Mouse (Mus musculus): Measurements from ENCODE around the gene Ankrd13b. TPM values are rescaled to one million over a fixed set of nuclear protein-coding genes. Genes with fewer than 3 reads are reported as not detected.
A peak's percentile ranks its signal among the peaks of the same experiment; 100 is the strongest.

Ankrd13b gene
- polyA plus RNA-seq, 1 experiment from 2014 or later, result 8.5 TPM

GRCm38 (mm10) chr11:77464684-77465083 is 24.8 kb downstream of the Ankrd13b start:
- Histone ChIP-seq H3K9ac (no peak overlapping the region), H3K36me3 (no peaks in the 10 kb centered on the region), H3K4me1 (peaks cover 14% of the 10 kb centered on the region), H3K9me3 (no peaks in the 10 kb centered on the region), H3K27ac (no peak overlapping the region), H3K27me3 (peaks cover 93% of the 10 kb centered on the region), H3K4me2 (no peak overlapping the region), H3K4me3 (no peak overlapping the region)
- WGBS, result 49% methylated on average over 4 of the region's 4 CpGs
- no peak for ATAC-seq (ENCODE audit: insufficient number of reproducible peaks, insufficient read depth, low FRiP score, low TSS enrichment, low read depth)

DNA sequence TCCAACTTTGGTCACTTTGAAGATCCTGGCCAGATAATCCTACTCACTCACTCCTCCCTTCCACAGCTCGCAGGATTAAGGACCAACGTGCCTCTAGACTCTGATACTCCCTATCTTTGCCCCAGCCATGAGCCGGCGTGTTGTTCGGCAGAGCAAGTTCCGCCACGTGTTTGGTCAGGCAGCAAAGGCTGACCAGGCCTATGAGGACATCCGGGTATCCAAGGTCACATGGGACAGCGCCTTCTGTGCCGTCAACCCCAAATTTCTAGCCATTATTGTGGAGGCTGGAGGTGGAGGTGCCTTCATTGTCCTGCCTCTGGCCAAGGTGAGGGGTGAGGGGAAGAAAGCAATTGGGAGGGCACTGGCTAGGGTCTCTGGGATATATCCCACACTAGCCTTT is 25.7 kb downstream of the Ankrd13b start:
- ATAC-seq (ENCODE audit: insufficient number of reproducible peaks, insufficient read depth, low FRiP score, low TSS enrichment, low read depth), result no peak
- no peaks in the 10 kb centered on the region for H3K36me3 ChIP-seq
- no peak overlapping the region for H3K9ac ChIP-seq
- peaks cover 90% of the 10 kb centered on the region for H3K27me3 ChIP-seq
- no peak overlapping the region for H3K4me3 ChIP-seq
- H3K27ac ChIP-seq, result no peak overlapping the region
- H3K9me3 ChIP-seq, result no peaks in the 10 kb centered on the region
- H3K4me2 ChIP-seq, result no peak overlapping the region
- peaks cover 14% of the 10 kb centered on the region for H3K4me1 ChIP-seq
- WGBS, result 72% methylated on average over 10 of the region's 10 CpGs

DNA sequence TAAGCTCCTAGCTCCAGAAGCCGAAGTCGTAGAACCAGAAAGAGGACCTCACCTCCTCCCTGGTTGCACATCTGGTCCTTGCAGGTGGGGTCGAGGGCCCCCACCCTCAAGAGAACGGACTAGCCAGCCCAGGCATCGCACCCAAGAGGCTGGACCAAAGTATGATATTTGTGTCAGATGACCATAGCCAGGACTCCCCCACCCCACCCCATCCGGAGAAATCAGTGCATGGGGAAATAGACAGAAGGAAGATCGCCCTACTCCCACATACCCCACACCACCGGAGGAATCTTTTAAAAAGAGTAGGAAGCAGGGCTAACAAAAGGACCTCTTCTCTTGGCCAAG is 26.4 kb downstream of the Ankrd13b start:
- Histone ChIP-seq H3K4me3 (peak overlapping the region; percentile 59), H3K36me3 (no peaks in the 10 kb centered on the region), H3K4me2 (peak overlapping the region; percentile 100), H3K9me3 (no peaks in the 10 kb centered on the region), H3K27me3 (peaks cover 83% of the 10 kb centered on the region), H3K27ac (no peak overlapping the region), H3K4me1 (peaks cover 13% of the 10 kb centered on the region), H3K9ac (peak overlapping the region; percentile 66; the same call in 1 of the 2 replicates)
- ATAC-seq (ENCODE audit: insufficient number of reproducible peaks, insufficient read depth, low FRiP score, low TSS enrichment, low read depth), result no peak
- 39% methylated on average over 8 of the region's 8 CpGs for WGBS

DNA sequence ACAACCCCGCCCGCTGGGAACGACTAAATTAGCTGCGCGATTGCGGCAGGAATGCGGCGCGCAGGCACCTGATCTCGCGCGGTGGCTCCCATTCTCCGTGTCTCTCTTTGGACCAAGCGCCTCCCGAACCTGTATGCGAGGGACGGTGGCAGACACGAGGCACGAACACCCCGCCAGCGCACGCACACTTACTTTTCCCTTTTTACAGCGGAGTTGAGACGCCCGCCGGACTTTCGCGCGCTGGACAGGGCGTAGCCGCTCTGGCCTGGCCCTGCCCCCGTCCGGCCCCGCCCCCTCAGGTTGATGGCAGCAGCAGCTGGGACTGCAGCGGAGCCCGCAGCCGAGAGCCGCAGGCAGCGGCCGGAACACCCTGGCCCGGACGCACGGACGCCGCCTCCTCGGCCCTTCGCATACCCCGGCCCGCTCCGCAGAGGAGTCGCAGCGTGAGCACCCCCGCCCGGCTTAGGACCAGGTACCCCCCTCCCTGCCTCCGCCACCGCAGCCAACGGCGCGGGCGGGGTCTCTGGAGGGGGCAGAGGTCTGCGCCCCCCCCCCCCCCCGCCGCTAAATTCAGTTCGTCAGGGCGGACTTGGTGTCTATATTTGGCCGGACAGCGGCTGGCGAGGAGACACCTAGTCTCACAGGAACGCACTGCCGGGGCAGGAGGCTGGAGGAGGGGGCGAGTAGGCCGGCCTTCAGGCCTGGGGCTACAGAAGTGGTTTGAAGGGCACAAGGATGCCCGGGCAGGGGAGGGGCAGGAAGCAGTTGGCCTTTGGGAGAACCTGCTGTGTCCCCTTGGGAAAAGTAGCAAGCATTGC is 27.0 kb downstream of the Ankrd13b start, which contains the start of gene Coro6:
Gene Coro6 (plus strand): TSS at position 129 of the 818 bp plus-strand sequence.
- Histone ChIP-seq H3K4me3 (peak within 1 kb of the TSS; percentile 59), H3K27me3 (peaks cover 77% of the 10 kb centered on the region), H3K36me3 (no peaks in the 10 kb centered on the region), H3K4me2 (peak within 1 kb of the TSS; percentile 100), H3K27ac (no peak within 1 kb of the TSS), H3K9ac (peak within 1 kb of the TSS; percentile 66), H3K4me1 (peaks cover 7% of the 10 kb centered on the region), H3K9me3 (no peaks in the 10 kb centered on the region)
- ATAC-seq (ENCODE audit: insufficient number of reproducible peaks, insufficient read depth, low FRiP score, low TSS enrichment, low read depth), result no peak; the same call in 1 of the 2 replicates
- under 1% methylated on average over 66 of the region's 73 CpGs for WGBS

GRCm38 (mm10) chr11:77461856-77462255 is 27.6 kb downstream of the Ankrd13b start:
- no peak for ATAC-seq (ENCODE audit: insufficient number of reproducible peaks, insufficient read depth, low FRiP score, low TSS enrichment, low read depth)
- 2% methylated on average over 6 of the region's 6 CpGs for WGBS
- Histone ChIP-seq H3K9ac (peak overlapping the region; percentile 66), H3K27ac (no peak overlapping the region), H3K4me3 (peak overlapping the region; percentile 59), H3K36me3 (no peaks in the 10 kb centered on the region), H3K9me3 (no peaks in the 10 kb centered on the region), H3K4me1 (0 out of 2 replicates have a peak, but pooled peaks cover 7% of the 10 kb centered on the region), H3K27me3 (peaks cover 71% of the 10 kb centered on the region), H3K4me2 (peak overlapping the region; percentile 100)

DNA sequence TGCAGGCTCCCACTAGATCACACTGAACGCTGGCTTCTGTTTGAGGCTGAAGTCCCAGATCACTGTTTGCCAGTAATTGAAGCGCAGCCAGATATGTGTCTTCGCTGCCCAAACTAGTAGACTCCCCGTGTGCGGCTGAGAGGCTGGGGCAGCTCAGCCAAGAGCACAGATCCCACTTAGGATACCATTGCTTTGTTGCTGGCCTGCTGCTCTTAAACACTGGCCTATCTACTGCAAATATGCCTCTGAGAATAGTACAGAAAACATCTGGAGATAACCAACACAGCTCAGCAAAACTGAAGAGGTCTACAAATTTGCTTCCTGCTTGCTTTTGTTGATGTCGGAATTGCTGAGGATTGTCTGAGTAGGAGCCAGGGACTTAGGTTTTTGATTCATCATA is 32.6 kb downstream of the Ankrd13b start:
- peaks cover 26% of the 10 kb centered on the region for H3K36me3 ChIP-seq
- no peak overlapping the region for H3K4me2 ChIP-seq
- H3K27ac ChIP-seq, result no peak overlapping the region
- no peak overlapping the region for H3K9ac ChIP-seq
- H3K4me1 ChIP-seq, result 0 out of 2 replicates have a peak, but pooled peaks cover 2% of the 10 kb centered on the region
- no peaks in the 10 kb centered on the region for H3K9me3 ChIP-seq
- ATAC-seq (ENCODE audit: insufficient number of reproducible peaks, insufficient read depth, low FRiP score, low TSS enrichment, low read depth), result no peak
- no peak overlapping the region for H3K4me3 ChIP-seq
- peaks cover 21% of the 10 kb centered on the region for H3K27me3 ChIP-seq
- 65% methylated on average over 6 of the region's 6 CpGs for WGBS

GRCm38 (mm10) chr11:77455770-77456510 is 33.5 kb downstream of the Ankrd13b start:
- no peaks in the 10 kb centered on the region for H3K9me3 ChIP-seq
- H3K4me2 ChIP-seq, result no peak overlapping the region
- H3K9ac ChIP-seq, result no peak overlapping the region
- H3K27me3 ChIP-seq, result peaks cover 12% of the 10 kb centered on the region
- WGBS, result 87% methylated on average over 9 of the region's 9 CpGs
- peaks cover 28% of the 10 kb centered on the region for H3K36me3 ChIP-seq
- H3K27ac ChIP-seq, result no peak overlapping the region
- no peaks in the 10 kb centered on the region for H3K4me1 ChIP-seq
- no peak overlapping the region for H3K4me3 ChIP-seq
- ATAC-seq (ENCODE audit: insufficient number of reproducible peaks, insufficient read depth, low FRiP score, low TSS enrichment, low read depth), result no peak

DNA sequence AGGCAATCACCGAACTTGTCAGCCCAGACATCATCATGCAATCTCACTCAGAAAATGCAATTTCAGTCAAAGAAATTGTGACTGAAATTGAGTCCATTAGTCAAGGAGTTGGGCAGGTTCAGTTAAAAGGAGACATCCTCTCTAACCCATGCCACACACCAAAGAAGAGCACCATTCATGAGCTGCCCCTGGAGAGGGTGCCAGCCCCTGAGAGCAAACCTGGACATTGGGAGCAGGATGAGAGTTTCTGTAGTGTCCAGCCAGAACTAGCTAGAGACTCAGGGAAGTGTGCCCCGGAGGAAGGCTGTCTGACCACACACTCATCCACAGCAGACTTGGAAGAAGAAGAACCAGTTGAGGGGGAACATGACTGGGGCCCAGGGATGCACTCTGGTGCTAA is 36.1 kb downstream of the Ankrd13b start:
- Histone ChIP-seq H3K4me3 (no peak overlapping the region), H3K4me1 (no peaks in the 10 kb centered on the region), H3K27me3 (no peaks in the 10 kb centered on the region), H3K4me2 (no peak overlapping the region), H3K9me3 (no peaks in the 10 kb centered on the region), H3K36me3 (peaks cover 46% of the 10 kb centered on the region), H3K9ac (no peak overlapping the region), H3K27ac (no peak overlapping the region)
- ATAC-seq (ENCODE audit: insufficient number of reproducible peaks, insufficient read depth, low FRiP score, low TSS enrichment, low read depth), result no peak
- 93% methylated on average over 2 of the region's 2 CpGs for WGBS

DNA sequence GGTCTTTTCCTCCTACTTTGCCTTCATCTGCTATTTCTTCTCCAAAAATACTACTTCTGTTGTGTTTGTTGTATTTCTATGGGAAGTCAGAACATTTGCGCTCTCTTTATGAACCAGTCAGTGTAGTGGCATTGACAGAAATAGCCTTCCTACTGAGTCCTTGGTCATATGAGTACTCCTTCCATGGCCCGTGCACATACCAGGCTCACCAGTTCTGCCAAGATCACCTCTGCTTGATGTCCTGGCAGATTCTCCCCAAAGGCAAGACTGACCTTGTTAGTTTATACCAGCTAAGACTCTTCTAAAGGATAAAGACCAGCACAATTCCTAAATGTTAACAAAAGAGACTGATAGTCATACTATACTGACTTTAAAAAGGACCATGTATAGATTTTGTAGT is 37.8 kb downstream of the Ankrd13b start:
- Histone ChIP-seq H3K9me3 (no peaks in the 10 kb centered on the region), H3K4me3 (no peak overlapping the region), H3K27me3 (no peaks in the 10 kb centered on the region), H3K36me3 (peaks cover 46% of the 10 kb centered on the region), H3K4me2 (no peak overlapping the region), H3K4me1 (no peaks in the 10 kb centered on the region), H3K27ac (no peak overlapping the region), H3K9ac (no peak overlapping the region)
- no peak for ATAC-seq (ENCODE audit: insufficient number of reproducible peaks, insufficient read depth, low FRiP score, low TSS enrichment, low read depth)
- WGBS, result 89% methylated on average over 2 of the region's 2 CpGs

DNA sequence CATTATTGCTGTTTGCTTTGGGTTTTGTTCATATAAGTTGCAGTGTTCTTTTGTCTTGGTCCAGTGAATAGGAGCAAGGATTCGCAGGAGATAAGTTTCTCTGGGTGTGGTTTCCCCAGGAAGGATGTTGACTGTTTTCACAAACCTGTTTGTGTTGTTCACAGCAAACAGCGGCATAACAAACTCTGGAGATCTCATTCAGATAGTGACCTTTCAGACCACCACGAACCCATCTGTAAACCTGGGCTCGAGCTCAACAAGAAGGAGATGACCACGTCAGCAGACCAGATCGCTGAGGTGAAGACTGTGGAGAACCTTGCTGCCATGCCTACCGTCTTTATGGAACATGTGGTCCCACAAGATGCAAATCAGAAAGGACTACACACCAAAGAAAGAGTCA is 40.3 kb downstream of the Ankrd13b start:
- no peak overlapping the region for H3K4me2 ChIP-seq
- no peaks in the 10 kb centered on the region for H3K9me3 ChIP-seq
- H3K4me1 ChIP-seq, result no peaks in the 10 kb centered on the region
- H3K27me3 ChIP-seq, result no peaks in the 10 kb centered on the region
- H3K27ac ChIP-seq, result no peak overlapping the region
- ATAC-seq (ENCODE audit: insufficient number of reproducible peaks, insufficient read depth, low FRiP score, low TSS enrichment, low read depth), result no peak
- peaks cover 30% of the 10 kb centered on the region for H3K36me3 ChIP-seq
- no peak overlapping the region for H3K9ac ChIP-seq
- no peak overlapping the region for H3K4me3 ChIP-seq
- WGBS, result 91% methylated on average over 7 of the region's 7 CpGs

DNA sequence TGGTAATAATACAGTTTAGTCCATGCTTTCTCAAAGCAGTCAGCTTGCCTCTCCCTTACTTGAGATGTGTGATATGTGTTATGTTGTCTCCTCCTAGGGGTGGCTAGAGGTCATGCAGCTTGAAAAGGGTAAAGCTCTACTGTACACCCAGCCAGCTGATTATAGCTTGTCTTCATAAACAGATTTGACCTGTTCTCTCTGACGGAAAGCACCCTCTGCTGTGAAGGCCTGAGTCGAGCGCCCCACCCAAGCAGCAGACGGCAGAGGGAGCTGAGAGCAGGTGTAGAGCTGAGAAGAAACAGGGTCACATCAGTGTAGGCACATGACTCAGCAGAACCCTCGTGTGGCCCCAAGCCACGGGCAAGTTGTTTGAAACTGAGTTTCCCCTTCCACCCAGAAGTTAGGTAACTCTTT is 42.8 kb downstream of the Ankrd13b start:
- no peak for ATAC-seq (ENCODE audit: insufficient number of reproducible peaks, insufficient read depth, low FRiP score, low TSS enrichment, low read depth)
- Histone ChIP-seq H3K9ac (no peak overlapping the region), H3K9me3 (no peaks in the 10 kb centered on the region), H3K4me3 (no peak overlapping the region), H3K27me3 (no peaks in the 10 kb centered on the region), H3K36me3 (peaks cover 26% of the 10 kb centered on the region), H3K27ac (no peak overlapping the region), H3K4me1 (no peaks in the 10 kb centered on the region), H3K4me2 (no peak overlapping the region)
- WGBS, result 53% methylated on average over 6 of the region's 6 CpGs

GRCm38 (mm10) chr11:77444939-77445338 is 44.5 kb downstream of the Ankrd13b start:
- no peak overlapping the region for H3K27ac ChIP-seq
- no peaks in the 10 kb centered on the region for H3K9me3 ChIP-seq
- WGBS, result 83% methylated on average over 2 of the region's 2 CpGs
- no peak overlapping the region for H3K9ac ChIP-seq
- H3K36me3 ChIP-seq, result peaks cover 13% of the 10 kb centered on the region
- no peak overlapping the region for H3K4me3 ChIP-seq
- no peaks in the 10 kb centered on the region for H3K4me1 ChIP-seq
- H3K27me3 ChIP-seq, result no peaks in the 10 kb centered on the region
- no peak overlapping the region for H3K4me2 ChIP-seq
- no peak for ATAC-seq (ENCODE audit: insufficient number of reproducible peaks, insufficient read depth, low FRiP score, low TSS enrichment, low read depth)

Measured in embryonic facial prominence, embryonic 13.5 days (tissue).